Mouse (Mus musculus) limb, embryonic 14.5 days (tissue): ENCODE results near the gene Prkce. TPM values are rescaled to one million over a fixed set of nuclear protein-coding genes. Genes with fewer than 3 reads are reported as not detected.

ENCODE experiments used
- ATAC-seq: fragments of 200-750 bp; cut with Nextera tagmentation; 2 replicates; pipeline ENCODE4 v1.8.0; 2017; ENCODE audit warnings: low read depth, moderate number of reproducible peaks, moderate TSS enrichment; ENCODE audit not compliant: low FRiP score
- DNase-seq: peaks from one replicate; pipeline ENCODE4 v3.0.0-alpha.2; 2015; ENCODE audit warnings: low spot score
- H3K27ac ChIP-seq: fragments of 300-500 bp; sonication (generic); replicated peaks from 2 replicates; pipeline ENCODE4 v1.5.1; 2014; ENCODE audit warnings: low read depth, mild to moderate bottlenecking, low read length, moderate library complexity, mixed read lengths
- H3K27me3 ChIP-seq: fragments of 300-500 bp; sonication (generic); 2 replicates; pipeline ENCODE4 v1.6.1; 2014; ENCODE audit warnings: low read length, mixed read lengths; ENCODE audit not compliant: control insufficient read depth, insufficient read depth
- H3K36me3 ChIP-seq: fragments of 300-500 bp; sonication (generic); 2 replicates; pipeline ENCODE4 v1.6.1; 2014; ENCODE audit warnings: mild to moderate bottlenecking, low read length, moderate library complexity, mixed read lengths; ENCODE audit not compliant: control insufficient read depth, insufficient read depth
- H3K4me1 ChIP-seq: fragments of 300-500 bp; sonication (generic); 2 replicates; pipeline ENCODE4 v1.6.1; 2014; ENCODE audit warnings: antibody characterized with exemption, low read length, mixed read lengths; ENCODE audit not compliant: control insufficient read depth, insufficient read depth
- H3K4me2 ChIP-seq: fragments of 300-500 bp; sonication (generic); replicated peaks from 2 replicates; pipeline ENCODE4 v1.6.1; 2014; ENCODE audit warnings: low read depth, mild to moderate bottlenecking, low read length, moderate library complexity; ENCODE audit not compliant: severe bottlenecking
- H3K4me3 ChIP-seq: fragments of 300-500 bp; sonication (generic); replicated peaks from 2 replicates; pipeline ENCODE4 v1.5.1; 2014; ENCODE audit warnings: low read length
- H3K9ac ChIP-seq: fragments of 300-500 bp; sonication (generic); 2 replicates; pipeline ENCODE4 v1.6.1; 2014; ENCODE audit warnings: mild to moderate bottlenecking, low read depth, low read length, moderate library complexity; ENCODE audit not compliant: severe bottlenecking
- H3K9me3 ChIP-seq: fragments of 300-500 bp; sonication (generic); 2 replicates; pipeline ENCODE4 v1.6.1; 2016; ENCODE audit warnings: low read length; ENCODE audit not compliant: control insufficient read depth
- POLR2A ChIP-seq: fragments of 200-500 bp; IDR thresholded peaks from 2 replicates; pipeline ENCODE4 v1.8.0; 2012; ENCODE audit warnings: inconsistent platforms, mild to moderate bottlenecking, moderate library complexity, borderline replicate concordance; ENCODE audit not compliant: insufficient read depth, insufficient read length; ENCODE audit errors: extremely low read depth
- whole genome bisulfite sequencing: fragments of 180-500 bp; shearing (Covaris S2); extraction: QIAGEN DNeasy Blood & Tissue Kit; methylation state at CpG from one replicate; pipeline ENCODE4 v1.1.7; 2014; 5-methylcytosine and 5-hydroxymethylcytosine counted together
- polyA plus RNA-seq, 2 experiments: library from polyadenylated mRNA; depleted of rRNA in 1 of 2; stranded (reverse) in 1 of 2; unstranded in 1 of 2; fragments of >200 nt; fragmentation: Nextera tagmentation in 1 of 2; extraction: Ambion mirVana in 1 of 2; gene quantifications; 2 replicates each; pipeline versions ENCODE4 v1.2.1 to v1.2.3; 2012 to 2014

Gene Prkce
- polyA plus RNA-seq, 2 experiments, result 4.7 to 9.3 TPM

DNA sequence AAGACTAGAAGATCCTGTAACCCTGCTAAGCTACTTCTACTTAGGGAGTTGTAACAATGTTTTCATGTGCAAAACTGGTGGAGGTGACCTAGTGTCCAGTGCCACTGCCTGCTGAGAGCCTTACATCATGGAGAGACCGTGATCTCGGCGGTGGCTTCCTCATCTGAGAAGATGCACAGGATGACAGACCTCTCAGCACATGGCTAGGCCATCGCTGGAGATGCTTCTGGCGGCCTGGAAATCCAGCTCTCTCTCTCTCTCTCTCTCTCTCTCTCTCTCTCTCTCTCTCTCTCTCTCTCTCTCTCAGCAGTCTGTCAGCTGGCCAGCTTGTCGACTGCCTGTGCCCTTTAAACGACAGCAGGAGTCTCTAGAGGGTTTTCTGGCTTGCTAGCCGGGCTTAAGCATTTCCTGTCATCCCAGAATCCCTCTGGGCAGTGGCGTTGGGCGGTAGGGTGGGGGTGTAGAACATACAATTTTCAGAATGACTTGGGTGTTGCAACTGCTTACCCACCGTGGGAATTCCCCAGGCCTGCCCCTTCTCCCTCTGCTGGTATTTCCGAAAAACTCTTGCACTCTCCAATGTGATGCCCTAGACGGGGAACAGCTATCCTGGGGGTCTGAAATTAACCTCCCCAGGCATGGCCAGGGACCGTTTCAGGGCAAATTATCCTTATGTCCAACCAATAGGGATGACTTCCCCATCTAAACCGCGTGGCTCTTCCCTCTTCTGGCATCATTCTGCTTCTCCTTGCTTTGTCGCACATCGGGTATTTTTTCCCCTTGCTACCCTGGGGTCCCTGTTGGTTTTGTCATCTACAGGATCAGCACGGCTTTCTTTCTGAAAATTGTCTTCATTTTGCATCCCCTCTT is 340.0 kb downstream of the Prkce start:
- Histone ChIP-seq H3K27ac (no peak overlapping the region), H3K9ac (no peak overlapping the region), H3K36me3 (no peaks in the 10 kb centered on the region), H3K9me3 (no peaks in the 10 kb centered on the region), H3K4me3 (no peak overlapping the region), H3K4me1 (peaks cover 17% of the 10 kb centered on the region), H3K27me3 (no peaks in the 10 kb centered on the region), H3K4me2 (no peak overlapping the region)
- DNase-seq (no peak), ATAC-seq (no peak)
- 61% methylated on average over 19 of the region's 19 CpGs for WGBS
- TF ChIP-seq POLR2A, result no peak

- no peak overlapping the region for H3K4me3 ChIP-seq
- H3K27me3 ChIP-seq, result no peaks in the 10 kb centered on the region
- 82% methylated on average over 3 of the region's 3 CpGs for WGBS
- no peak for TF ChIP-seq POLR2A
- ATAC-seq (no peak), DNase-seq (no peak)
- H3K9me3 ChIP-seq, result no peaks in the 10 kb centered on the region
- no peak overlapping the region for H3K9ac ChIP-seq
- no peaks in the 10 kb centered on the region for H3K36me3 ChIP-seq
- peaks cover 17% of the 10 kb centered on the region for H3K4me1 ChIP-seq
- H3K27ac ChIP-seq, result no peak overlapping the region
- no peak overlapping the region for H3K4me2 ChIP-seq
Measured at GRCm38 (mm10) chr17:86508212-86508490, 340.6 kb downstream of the Prkce start.

DNA sequence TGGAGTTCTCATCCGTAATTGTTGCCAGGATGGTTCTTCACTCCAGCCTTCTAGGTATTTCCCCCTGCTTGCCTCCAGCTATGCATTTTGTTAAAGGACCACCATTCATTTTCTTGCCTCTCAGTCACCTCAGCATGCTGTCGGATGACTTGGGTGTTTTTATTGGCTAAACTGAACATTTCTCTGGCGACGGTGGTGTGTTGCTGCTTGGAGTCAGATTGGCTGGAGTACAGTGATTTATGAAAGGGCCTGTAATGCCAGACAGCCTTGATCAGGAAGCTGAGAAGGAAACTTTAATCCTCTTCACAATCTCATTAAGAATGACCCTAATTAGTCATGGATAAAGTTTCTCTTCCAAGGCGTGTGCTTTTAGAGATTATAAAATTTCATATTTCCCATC is 342.3 kb downstream of the Prkce start:
- H3K36me3 ChIP-seq, result no peaks in the 10 kb centered on the region
- H3K4me1 ChIP-seq, result peaks cover 20% of the 10 kb centered on the region
- DNase-seq, result peak; percentile 29
- no peak for ATAC-seq
- no peaks in the 10 kb centered on the region for H3K27me3 ChIP-seq
- TF ChIP-seq POLR2A, result no peak
- H3K27ac ChIP-seq, result 0 out of 2 replicates have a peak overlapping the region, but pooled peaks have one; percentile 15
- no peak overlapping the region for H3K4me3 ChIP-seq
- H3K9ac ChIP-seq, result no peak overlapping the region
- 28% methylated on average over 5 of the region's 5 CpGs for WGBS
- H3K9me3 ChIP-seq, result no peaks in the 10 kb centered on the region
- H3K4me2 ChIP-seq, result no peak overlapping the region

GRCm38 (mm10) chr17:86514974-86515620 is 347.5 kb downstream of the Prkce start:
- TF ChIP-seq POLR2A, result no peak
- H3K27ac ChIP-seq, result no peak overlapping the region
- 0 out of 2 replicates have a peak, but pooled peaks cover 4% of the 10 kb centered on the region for H3K4me1 ChIP-seq
- no peak overlapping the region for H3K9ac ChIP-seq
- WGBS, result 88% methylated on average over 13 of the region's 13 CpGs
- H3K4me2 ChIP-seq, result no peak overlapping the region
- no peaks in the 10 kb centered on the region for H3K9me3 ChIP-seq
- ATAC-seq, result no peak
- no peaks in the 10 kb centered on the region for H3K36me3 ChIP-seq
- no peak for DNase-seq
- no peak overlapping the region for H3K4me3 ChIP-seq
- no peaks in the 10 kb centered on the region for H3K27me3 ChIP-seq

DNA sequence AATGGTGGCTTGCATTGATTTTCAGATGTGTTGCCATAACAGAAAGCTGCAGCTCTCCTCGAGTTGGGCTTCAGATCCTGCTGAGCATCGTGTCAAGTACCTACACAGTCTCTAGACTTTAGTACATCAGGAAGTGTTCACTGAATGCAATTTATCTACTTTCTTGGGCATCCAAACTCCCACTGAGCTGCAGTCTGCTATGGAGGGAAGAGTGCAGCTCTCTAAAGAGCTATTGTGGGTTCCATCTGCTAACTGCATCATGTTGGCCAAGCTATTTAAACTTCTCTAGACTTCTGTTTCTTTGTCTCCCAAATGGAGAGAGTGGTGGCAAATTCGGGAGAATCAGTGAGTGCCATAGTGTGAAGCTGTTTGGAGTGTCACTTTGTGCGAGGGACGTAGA is 349.0 kb downstream of the Prkce start:
- 84% methylated on average over 5 of the region's 5 CpGs for WGBS
- Histone ChIP-seq H3K36me3 (no peaks in the 10 kb centered on the region), H3K27ac (no peak overlapping the region), H3K9ac (no peak overlapping the region), H3K9me3 (no peaks in the 10 kb centered on the region), H3K4me2 (no peak overlapping the region), H3K4me3 (no peak overlapping the region), H3K27me3 (no peaks in the 10 kb centered on the region), H3K4me1 (0 out of 2 replicates have a peak, but pooled peaks cover 3% of the 10 kb centered on the region)
- TF ChIP-seq POLR2A, result no peak
- ATAC-seq (no peak), DNase-seq (no peak)
